Mouse (Mus musculus) limb, embryonic 14.5 days (tissue): Measurements from ENCODE around the gene Gldc. TPM values are rescaled to one million over a fixed set of nuclear protein-coding genes. Genes with fewer than 3 reads are reported as not detected.

Experiments
- ATAC-seq: fragments of 200-750 bp; cut with Nextera tagmentation; 2 replicates; pipeline ENCODE4 v1.8.0; 2017; ENCODE audit warnings: low read depth, moderate number of reproducible peaks, moderate TSS enrichment; ENCODE audit not compliant: low FRiP score
- DNase-seq: peaks from one replicate; pipeline ENCODE4 v3.0.0-alpha.2; 2015; ENCODE audit warnings: low spot score
- H3K27ac ChIP-seq: fragments of 300-500 bp; sonication (generic); replicated peaks from 2 replicates; pipeline ENCODE4 v1.5.1; 2014; ENCODE audit warnings: low read depth, mild to moderate bottlenecking, low read length, moderate library complexity, mixed read lengths
- H3K27me3 ChIP-seq: fragments of 300-500 bp; sonication (generic); 2 replicates; pipeline ENCODE4 v1.6.1; 2014; ENCODE audit warnings: low read length, mixed read lengths; ENCODE audit not compliant: control insufficient read depth, insufficient read depth
- H3K36me3 ChIP-seq: fragments of 300-500 bp; sonication (generic); 2 replicates; pipeline ENCODE4 v1.6.1; 2014; ENCODE audit warnings: mild to moderate bottlenecking, low read length, moderate library complexity, mixed read lengths; ENCODE audit not compliant: control insufficient read depth, insufficient read depth
- H3K4me1 ChIP-seq: fragments of 300-500 bp; sonication (generic); 2 replicates; pipeline ENCODE4 v1.6.1; 2014; ENCODE audit warnings: antibody characterized with exemption, low read length, mixed read lengths; ENCODE audit not compliant: control insufficient read depth, insufficient read depth
- H3K4me2 ChIP-seq: fragments of 300-500 bp; sonication (generic); replicated peaks from 2 replicates; pipeline ENCODE4 v1.6.1; 2014; ENCODE audit warnings: low read depth, mild to moderate bottlenecking, low read length, moderate library complexity; ENCODE audit not compliant: severe bottlenecking
- H3K4me3 ChIP-seq: fragments of 300-500 bp; sonication (generic); replicated peaks from 2 replicates; pipeline ENCODE4 v1.5.1; 2014; ENCODE audit warnings: low read length
- H3K9ac ChIP-seq: fragments of 300-500 bp; sonication (generic); 2 replicates; pipeline ENCODE4 v1.6.1; 2014; ENCODE audit warnings: mild to moderate bottlenecking, low read depth, low read length, moderate library complexity; ENCODE audit not compliant: severe bottlenecking
- H3K9me3 ChIP-seq: fragments of 300-500 bp; sonication (generic); 2 replicates; pipeline ENCODE4 v1.6.1; 2016; ENCODE audit warnings: low read length; ENCODE audit not compliant: control insufficient read depth
- POLR2A ChIP-seq: fragments of 200-500 bp; IDR thresholded peaks from 2 replicates; pipeline ENCODE4 v1.8.0; 2012; ENCODE audit warnings: inconsistent platforms, mild to moderate bottlenecking, moderate library complexity, borderline replicate concordance; ENCODE audit not compliant: insufficient read depth, insufficient read length; ENCODE audit errors: extremely low read depth
- WGBS: fragments of 180-500 bp; shearing (Covaris S2); extraction: QIAGEN DNeasy Blood & Tissue Kit; methylation state at CpG from one replicate; pipeline ENCODE4 v1.1.7; 2014; 5-methylcytosine and 5-hydroxymethylcytosine counted together
- polyA plus RNA-seq, 2 experiments: library from polyadenylated mRNA; depleted of rRNA in 1 of 2; stranded (reverse) in 1 of 2; unstranded in 1 of 2; fragments of >200 nt; fragmentation: Nextera tagmentation in 1 of 2; extraction: Ambion mirVana in 1 of 2; gene quantifications; 2 replicates each; pipeline versions ENCODE4 v1.2.1 to v1.2.3; 2012 to 2014

Gldc gene
- polyA plus RNA-seq, 2 experiments, result 6.6 to 8.9 TPM

DNA sequence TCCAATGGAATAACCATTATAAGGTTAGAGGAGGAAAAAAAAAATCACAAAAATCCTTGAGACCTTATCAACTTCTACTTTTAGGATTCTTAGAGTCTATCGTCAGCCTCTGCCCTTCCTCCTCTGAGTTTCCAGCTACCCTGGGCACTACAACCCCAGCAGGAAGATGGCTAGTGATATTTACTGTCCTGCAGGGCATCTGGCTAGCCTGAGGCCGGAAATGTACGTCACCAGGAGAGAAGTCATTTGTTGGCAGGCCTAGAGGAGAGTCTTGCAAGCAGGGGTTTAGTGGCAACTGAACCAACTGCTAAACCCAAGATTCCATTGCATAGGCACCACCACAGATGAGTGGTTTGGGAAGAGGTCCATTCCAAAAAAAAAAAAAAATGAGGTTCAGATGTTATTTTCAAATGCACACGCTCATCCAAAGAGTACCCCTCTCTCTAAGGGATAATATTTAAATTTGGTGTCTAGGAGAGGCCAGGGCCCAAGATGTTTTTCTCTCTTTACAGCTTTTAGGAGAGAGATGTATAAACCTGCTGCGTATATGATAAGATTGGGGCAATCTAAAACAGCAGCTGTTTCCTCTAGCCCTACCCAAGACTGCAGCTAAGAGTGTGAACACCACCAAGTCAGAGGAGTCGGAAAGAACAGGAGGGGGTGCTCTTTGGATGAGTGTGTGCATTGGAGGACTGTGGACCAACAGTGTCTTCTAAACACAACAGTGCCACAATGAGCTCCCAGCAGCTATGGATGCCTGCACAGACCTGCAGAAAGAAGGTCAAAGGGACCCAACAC, 70.0 kb downstream of the Gldc start:
- WGBS, result 79% methylated on average over 6 of the region's 6 CpGs
- Histone ChIP-seq H3K27ac (no peak overlapping the region), H3K4me1 (no peaks in the 10 kb centered on the region), H3K27me3 (no peaks in the 10 kb centered on the region), H3K36me3 (no peaks in the 10 kb centered on the region), H3K9ac (no peak overlapping the region), H3K9me3 (no peaks in the 10 kb centered on the region), H3K4me2 (no peak overlapping the region), H3K4me3 (no peak overlapping the region)
- DNase-seq (no peak), ATAC-seq (no peak)
- TF ChIP-seq POLR2A, result no peak

DNA sequence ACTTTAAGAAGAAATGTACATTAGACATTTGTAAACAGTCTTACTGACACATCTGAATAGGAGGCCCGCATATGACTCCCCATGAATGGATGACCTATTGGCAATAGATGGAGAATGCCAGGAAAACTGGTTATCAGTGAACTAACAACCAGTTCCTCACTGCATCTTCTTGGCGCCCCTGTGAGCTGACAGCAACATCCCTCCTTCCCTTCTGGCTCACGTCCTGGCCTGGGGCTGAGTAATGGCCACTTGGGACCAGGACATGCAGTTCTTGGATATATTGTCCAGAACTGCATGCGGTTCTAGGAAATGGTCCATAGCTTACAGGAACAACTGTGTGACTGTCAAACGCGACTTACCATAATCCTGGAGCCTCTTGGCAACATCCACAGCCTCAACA, 72.6 kb downstream of the Gldc start:
- Histone ChIP-seq H3K27ac (no peak overlapping the region), H3K27me3 (no peaks in the 10 kb centered on the region), H3K4me3 (no peak overlapping the region), H3K9ac (no peak overlapping the region), H3K4me1 (no peaks in the 10 kb centered on the region), H3K9me3 (peaks cover 6% of the 10 kb centered on the region; the same call in 1 of the 2 replicates), H3K36me3 (no peaks in the 10 kb centered on the region; the same call in 1 of the 2 replicates), H3K4me2 (no peak overlapping the region)
- TF ChIP-seq POLR2A, result no peak
- no peak for DNase-seq
- no peak for ATAC-seq
- WGBS, result 84% methylated on average over 6 of the region's 6 CpGs

DNA sequence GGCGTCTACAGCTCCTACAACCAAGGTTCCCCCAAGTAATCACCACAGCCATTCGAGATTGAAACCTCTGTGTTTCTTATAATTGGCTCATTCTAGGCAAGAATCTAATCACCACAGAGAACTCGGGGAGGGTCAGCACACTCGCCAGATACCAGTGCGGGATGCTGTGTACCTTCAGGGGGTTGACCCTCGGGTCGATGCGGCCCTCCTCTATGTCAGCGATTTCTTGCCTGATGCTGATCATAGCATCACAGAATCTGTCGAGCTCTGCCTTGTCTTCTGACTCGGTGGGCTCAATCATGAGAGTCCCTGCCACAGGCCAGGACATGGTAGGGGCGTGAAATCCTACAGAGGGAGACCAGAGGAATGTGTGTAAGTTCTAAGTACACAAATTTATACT, 74.7 kb downstream of the Gldc start:
- no peak for TF ChIP-seq POLR2A
- no peak overlapping the region for H3K9ac ChIP-seq
- 94% methylated on average over 12 of the region's 12 CpGs for WGBS
- peaks cover 6% of the 10 kb centered on the region; the same call in 1 of the 2 replicates for H3K9me3 ChIP-seq
- no peak for DNase-seq
- no peak for ATAC-seq
- no peaks in the 10 kb centered on the region for H3K4me1 ChIP-seq
- H3K4me2 ChIP-seq, result no peak overlapping the region
- no peak overlapping the region for H3K4me3 ChIP-seq
- no peak overlapping the region for H3K27ac ChIP-seq
- no peaks in the 10 kb centered on the region for H3K27me3 ChIP-seq
- H3K36me3 ChIP-seq, result peaks cover 14% of the 10 kb centered on the region

DNA sequence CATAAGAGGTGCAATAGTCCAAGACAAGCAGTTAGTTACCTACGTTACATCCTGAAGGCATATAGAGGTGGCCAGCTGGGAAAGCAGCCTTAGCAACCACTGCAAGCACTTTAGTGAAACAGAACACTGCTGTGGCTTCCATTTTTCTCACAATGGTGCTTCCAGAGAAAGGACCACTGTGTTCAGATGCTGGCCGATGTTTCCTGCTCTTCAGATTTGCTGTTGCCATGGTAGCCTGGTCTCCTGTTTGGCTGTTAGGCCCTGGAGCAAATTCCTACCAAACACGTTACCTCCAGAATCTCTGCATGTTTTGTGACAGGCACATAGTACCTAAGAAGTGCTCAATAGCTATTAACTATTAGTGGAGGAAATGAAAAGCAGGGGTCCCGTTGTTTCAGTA, 78.2 kb downstream of the Gldc start:
- H3K36me3 ChIP-seq, result peaks cover 48% of the 10 kb centered on the region
- no peak overlapping the region for H3K27ac ChIP-seq
- H3K9ac ChIP-seq, result no peak overlapping the region
- TF ChIP-seq POLR2A, result no peak
- H3K4me1 ChIP-seq, result no peaks in the 10 kb centered on the region
- DNase-seq (no peak), ATAC-seq (no peak)
- no peaks in the 10 kb centered on the region for H3K27me3 ChIP-seq
- no peak overlapping the region for H3K4me2 ChIP-seq
- H3K4me3 ChIP-seq, result no peak overlapping the region
- 65% methylated on average over 4 of the region's 4 CpGs for WGBS
- H3K9me3 ChIP-seq, result peaks cover 6% of the 10 kb centered on the region; the same call in 1 of the 2 replicates

DNA sequence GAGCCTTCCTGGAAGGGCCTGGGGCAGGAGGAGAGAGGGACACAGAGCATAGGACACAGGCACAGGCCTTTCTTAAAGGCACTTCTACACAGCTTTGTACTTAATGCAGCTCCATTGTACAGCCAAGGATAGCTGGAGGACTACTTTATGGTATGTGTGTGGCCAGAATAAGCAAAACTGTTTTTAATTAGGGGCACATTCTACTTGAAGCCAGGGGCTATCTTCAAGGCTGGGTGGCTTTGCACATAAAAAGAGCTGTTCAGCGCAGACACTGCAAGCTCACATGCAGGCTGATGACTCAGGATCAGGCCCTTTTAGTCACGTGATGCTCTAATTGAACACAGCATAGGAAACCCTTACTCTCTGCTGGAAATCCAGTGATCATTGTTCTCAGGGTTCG, 79.0 kb downstream of the Gldc start:
- Histone ChIP-seq H3K4me3 (no peak overlapping the region), H3K27me3 (no peaks in the 10 kb centered on the region), H3K36me3 (peaks cover 56% of the 10 kb centered on the region), H3K9me3 (peaks cover 6% of the 10 kb centered on the region; the same call in 1 of the 2 replicates), H3K4me2 (no peak overlapping the region), H3K27ac (no peak overlapping the region), H3K4me1 (no peaks in the 10 kb centered on the region), H3K9ac (no peak overlapping the region)
- ATAC-seq, result peak; percentile 62; the same call in 1 of the 2 replicates
- no peak for TF ChIP-seq POLR2A
- no peak for DNase-seq
- 12% methylated on average over 3 of the region's 3 CpGs for WGBS
